Mouse (Mus musculus) testis, postnatal 10 days (tissue): ENCODE data around the gene Clca3a1.
"Not testable (repeated sequence)": the region's sequence is repeated elsewhere in the genome, so short reads cannot be mapped to it uniquely, and the experiment has no call there.

Experiments used
- DNase-seq: peaks from one replicate; pipeline ENCODE4 v3.0.0; 2021; ENCODE audit warnings: low spot score

Clca3a1 gene

GRCm38 (mm10) chr3:144760592-144761309 lies at the start of gene Clca3a1:
TSS of gene Clca3a1 (minus strand) at chr3:144760977.
- peak; percentile 43 for DNase-seq

GRCm38 (mm10) chr3:144808153-144808925 lies 47.6 kb upstream of the Clca3a1 start:
- DNase-seq: not testable (repeated sequence)

GRCm38 (mm10) chr3:144806626-144807025 lies 45.8 kb upstream of the Clca3a1 start:
- DNase-seq: not testable (repeated sequence)

DNA sequence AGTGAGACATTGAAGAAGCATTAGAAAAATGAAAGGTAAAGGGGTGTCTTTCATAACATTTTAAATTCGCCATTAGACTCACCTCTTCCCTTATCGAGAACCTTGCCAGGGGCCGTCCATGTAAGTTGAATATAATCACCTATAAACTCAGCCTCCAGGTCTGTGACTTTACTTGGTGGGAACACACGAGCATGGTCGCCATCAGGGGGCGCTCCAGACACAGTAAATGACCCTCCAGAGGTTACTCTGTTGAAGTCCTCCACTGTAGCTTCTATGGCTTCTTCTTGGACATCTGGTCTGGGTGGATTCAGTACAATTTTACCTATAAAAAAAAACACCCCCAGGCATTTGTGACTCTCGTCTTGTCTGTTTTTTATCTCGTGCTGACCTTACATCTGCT lies 41.1 kb upstream of the Clca3a1 start:
- DNase-seq: peak; percentile 63

DNA sequence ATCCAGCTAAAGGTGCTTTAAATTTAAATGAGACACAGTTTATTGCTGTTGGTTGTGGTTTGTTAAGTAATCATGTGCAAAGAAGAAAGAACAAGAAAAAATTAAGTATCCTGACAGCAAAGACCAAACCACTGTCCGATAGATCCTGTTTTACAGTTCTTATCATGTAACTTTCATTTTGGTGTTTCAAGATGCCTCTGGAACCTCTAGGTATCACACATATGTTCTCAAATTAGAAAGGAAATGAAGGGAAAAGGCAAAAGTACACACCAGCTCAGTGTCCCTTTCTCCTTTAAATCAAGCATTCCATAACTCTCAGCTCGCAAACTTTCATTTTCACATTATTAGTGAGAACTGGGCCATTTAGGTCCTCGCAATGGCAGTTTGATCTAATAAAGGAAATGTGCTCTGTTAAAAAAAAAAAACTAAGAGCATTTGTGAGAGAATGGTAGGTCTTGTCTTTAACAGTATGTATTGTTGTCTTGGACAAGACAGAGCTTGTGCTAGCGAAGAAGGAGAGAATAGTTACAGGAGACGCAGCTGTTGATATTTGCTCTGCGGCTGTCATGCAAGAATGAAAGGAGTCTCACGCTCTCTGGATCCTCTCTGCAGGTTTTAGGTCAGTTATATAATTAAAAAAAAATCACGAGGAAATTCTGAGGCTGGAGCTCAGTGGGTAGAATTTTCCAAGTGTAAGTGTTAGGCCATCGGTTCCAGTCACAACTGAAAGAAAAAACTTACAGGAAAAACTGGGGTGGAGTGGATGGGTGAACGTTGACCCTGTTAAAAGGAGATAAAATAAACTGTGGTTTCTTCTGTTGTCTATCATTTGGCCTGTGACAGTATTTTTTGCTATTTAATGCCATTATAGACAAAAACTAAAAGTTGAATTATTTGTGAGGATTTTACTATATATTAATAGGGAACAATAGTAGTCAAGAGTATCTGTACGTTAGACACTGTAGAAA lies 24.7 kb upstream of the Clca3a1 start:
- no peak for DNase-seq

GRCm38 (mm10) chr3:144765161-144765560 lies 4.4 kb upstream of the Clca3a1 start:
- DNase-seq: no peak

DNA sequence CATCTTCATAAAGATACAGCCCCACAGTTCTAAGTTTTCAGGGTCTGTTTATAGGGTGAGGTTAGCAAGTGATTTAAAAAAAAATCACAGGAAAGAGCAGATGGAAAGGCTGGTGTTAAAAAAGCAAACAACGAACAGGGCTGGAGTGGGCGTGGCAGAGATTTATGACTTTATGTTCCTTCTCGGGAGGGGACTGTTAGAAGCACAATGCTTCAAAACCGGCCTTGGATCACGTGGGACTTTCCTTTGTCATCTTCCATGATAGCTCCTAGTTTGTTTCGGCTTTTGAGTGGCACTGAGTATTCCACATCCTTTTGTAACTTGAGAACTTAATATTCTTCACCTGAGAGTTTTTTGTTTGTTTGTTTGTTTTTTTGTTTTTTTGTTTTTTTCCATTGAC lies 677 bp upstream of the Clca3a1 start:
- DNase-seq: no peak

DNA sequence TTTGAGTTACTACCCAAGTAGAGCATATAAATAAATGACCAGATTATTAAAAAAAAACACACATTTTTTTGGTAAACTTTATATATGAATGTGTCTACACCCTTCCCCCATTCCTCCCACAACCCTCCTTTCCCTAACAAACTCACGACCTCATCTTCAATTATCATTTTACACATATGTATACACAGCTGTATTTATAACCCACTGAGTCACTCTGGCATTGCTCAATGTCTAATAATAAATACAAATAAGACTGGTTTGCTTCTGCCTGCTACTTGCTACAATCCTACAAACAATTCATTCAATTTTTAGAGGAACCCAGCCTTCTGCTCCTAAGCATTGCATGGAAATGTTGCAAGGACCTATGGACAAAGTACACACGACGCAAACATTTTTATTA lies 1.1 kb downstream of the Clca3a1 start:
- DNase-seq: no peak

DNA sequence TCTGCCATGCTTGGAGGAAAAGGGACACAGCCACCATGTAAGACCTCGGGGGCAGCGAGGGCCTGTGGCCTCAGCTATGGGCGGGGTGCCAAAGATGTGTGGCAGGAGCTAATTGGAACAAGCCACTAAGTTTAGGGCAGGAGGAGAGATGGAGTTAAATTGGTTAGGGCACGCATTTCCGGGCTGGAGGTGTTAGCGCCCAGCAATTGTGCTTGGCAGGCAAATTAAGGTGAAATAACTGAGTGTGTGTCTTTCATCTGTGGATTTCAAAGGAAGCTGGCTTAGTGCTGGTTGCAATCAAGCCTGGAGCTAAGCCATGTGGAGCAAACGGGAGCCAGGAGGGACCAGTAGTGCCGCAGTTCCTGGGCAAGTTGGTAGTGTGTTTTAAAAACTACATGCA lies 4.7 kb downstream of the Clca3a1 start:
- DNase-seq: peak; percentile 42

DNA sequence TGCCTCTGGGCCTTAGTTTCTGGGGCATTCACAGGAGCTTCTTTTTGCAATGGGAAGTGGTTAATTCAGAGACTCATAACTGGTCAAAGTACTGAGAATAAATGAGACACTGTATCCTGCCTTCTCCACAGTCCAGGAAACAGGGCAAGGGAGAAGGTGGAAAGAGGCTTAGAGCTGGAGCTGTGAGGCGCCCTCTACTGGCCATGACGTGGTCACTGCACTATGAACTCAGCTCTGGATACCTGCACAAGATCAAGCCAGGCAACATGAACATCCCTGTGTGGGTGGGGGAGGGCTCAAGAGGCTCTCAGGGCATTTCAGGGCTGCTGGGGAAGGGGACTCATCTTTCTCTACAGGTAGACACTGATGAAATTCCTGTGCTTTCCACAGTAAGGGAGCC lies 7.7 kb downstream of the Clca3a1 start:
- DNase-seq: peak; percentile 52

GRCm38 (mm10) chr3:144749062-144749963 lies 11.5 kb downstream of the Clca3a1 start:
- not testable (repeated sequence) for DNase-seq

DNA sequence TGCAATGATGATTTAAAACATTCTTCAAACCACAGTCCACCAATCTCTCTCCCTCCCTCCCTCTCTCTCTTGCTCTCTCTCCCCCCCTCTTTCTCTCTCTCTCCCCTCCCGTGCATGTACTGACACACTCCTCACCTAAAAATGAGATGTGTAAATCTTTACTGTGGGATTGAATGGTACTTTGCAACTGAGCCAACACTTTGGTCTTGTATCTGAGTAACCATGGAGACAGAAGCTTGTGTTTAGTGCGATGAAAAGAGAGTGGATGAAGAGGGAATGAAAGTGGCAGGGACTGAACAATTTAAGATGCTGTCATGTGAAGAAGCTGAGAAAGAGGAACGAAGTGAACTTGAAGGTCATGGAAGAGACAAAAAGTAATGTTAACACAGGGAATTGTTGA lies 13.1 kb downstream of the Clca3a1 start:
- DNase-seq: not testable (repeated sequence)

- DNase-seq: not testable (repeated sequence)
These were observed 22.4 kb downstream of the Clca3a1 start for GRCm38 (mm10) chr3:144738396-144738795.

DNA sequence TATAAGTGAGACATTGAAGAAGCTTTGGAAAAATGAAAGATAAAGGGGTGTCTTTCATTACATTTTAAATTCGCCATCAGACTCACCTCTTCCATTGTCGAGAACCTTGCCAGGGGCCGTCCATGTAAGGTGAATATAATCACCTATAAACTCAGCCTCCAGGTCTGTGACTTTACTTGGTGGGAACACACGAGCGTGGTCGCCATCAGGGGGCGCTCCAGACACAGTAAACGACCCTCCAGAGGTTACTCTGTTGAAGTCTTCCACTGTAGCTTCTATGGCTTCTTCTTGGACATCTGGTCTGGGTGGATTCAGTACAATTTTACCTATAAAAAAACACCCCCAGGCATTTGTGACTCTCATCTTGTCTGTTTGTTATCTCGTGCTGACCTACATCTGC lies 23.9 kb downstream of the Clca3a1 start:
- peak; percentile 81 for DNase-seq

DNA sequence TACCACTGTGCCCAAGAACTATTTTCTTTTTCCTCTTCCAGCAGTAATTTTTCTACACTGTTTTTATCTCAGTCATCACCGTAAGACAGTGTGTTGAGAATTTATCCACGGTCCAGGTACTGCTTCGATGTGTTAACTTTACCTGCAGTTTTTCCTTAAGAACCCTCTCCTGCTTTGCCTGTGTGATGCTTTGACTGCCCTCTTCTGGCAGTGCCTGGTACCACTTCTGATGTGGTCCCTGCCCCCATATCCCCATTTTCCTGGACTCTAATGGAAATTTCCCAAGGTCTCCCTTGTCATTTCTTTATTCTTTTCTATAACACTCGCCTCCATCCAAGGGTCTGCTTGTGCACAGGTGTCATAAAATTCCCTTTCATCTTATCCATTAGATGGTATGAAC lies 37.3 kb downstream of the Clca3a1 start:
- peak; percentile 66 for DNase-seq

GRCm38 (mm10) chr3:144722566-144722965 lies 38.2 kb downstream of the Clca3a1 start:
- DNase-seq: not testable (repeated sequence)

GRCm38 (mm10) chr3:144721860-144722256 lies 38.9 kb downstream of the Clca3a1 start:
- DNase-seq: no peak

GRCm38 (mm10) chr3:144721077-144721859 lies 39.5 kb downstream of the Clca3a1 start:
- no peak for DNase-seq

- peak; percentile 100 for DNase-seq
These were observed 40.7 kb downstream of the Clca3a1 start, which contains the start of gene Sh3glb1 for GRCm38 (mm10) chr3:144719901-144720747. TSS of gene Sh3glb1 (minus strand) at chr3:144720335.
